Mouse (Mus musculus): ENCODE measurements around the gene Dact3.

Gene Dact3

DNA sequence AGATGAGACGGTGACA is at the start of gene Dact3:
Gene Dact3 (plus strand): TSS at position 8 of the 16 bp plus-strand sequence.
- DNase-seq (ENCODE audit: inconsistent age in 2 of 2, low spot score in 1 of 2), result no peak

GRCm38 (mm10) chr7:16825785-16826184 is 49.3 kb upstream of the Dact3 start:
- no peak for DNase-seq (ENCODE audit: inconsistent age in 2 of 2, low spot score in 1 of 2)

DNA sequence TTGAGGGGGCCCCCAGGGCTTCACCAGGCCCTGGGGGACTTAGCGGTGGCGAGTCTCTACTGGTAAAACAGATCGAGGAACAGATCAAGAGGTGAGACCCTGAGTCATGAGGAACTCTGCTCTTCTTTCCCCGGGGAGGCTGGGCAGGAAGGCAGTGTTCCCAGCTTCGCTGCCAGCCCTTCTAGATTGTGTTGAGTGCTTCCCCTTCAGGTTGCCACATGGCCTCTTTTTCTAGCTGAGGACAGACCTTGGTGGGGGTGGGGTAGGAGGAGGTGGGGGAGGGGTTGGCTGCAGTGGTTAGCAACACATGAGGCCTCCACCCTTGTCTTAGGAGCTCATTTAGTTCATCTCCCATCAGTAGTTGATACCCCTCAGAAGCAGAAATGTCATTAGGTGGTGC is 48.5 kb upstream of the Dact3 start:
- DNase-seq (ENCODE audit: inconsistent age in 2 of 2, low spot score in 1 of 2), result no peak

DNA sequence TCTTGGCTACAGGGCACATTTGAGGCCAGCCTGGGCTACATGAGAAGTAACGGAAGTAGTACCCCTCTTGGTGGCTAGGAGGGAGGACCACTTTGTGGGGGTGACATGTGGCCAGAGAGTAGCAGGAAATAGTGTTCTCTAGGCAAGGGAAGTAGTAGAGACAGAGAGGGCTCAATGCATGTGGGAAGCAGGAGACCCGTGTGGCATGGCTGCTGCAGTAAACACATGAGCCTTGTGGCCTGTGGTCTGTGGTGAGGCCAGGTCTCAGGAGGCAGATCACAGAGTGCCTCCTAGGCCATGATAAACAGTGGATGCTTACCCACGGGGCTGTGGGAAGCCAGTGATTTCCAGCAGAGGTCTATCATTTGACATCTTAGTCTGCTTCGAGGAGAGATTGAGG is 47.8 kb upstream of the Dact3 start:
- DNase-seq (ENCODE audit: inconsistent age in 2 of 2, low spot score in 1 of 2), result no peak

GRCm38 (mm10) chr7:16830449-16830848 is 44.7 kb upstream of the Dact3 start:
- DNase-seq (ENCODE audit: inconsistent age in 2 of 2, low spot score in 1 of 2), result peak; percentile 32 to 58

DNA sequence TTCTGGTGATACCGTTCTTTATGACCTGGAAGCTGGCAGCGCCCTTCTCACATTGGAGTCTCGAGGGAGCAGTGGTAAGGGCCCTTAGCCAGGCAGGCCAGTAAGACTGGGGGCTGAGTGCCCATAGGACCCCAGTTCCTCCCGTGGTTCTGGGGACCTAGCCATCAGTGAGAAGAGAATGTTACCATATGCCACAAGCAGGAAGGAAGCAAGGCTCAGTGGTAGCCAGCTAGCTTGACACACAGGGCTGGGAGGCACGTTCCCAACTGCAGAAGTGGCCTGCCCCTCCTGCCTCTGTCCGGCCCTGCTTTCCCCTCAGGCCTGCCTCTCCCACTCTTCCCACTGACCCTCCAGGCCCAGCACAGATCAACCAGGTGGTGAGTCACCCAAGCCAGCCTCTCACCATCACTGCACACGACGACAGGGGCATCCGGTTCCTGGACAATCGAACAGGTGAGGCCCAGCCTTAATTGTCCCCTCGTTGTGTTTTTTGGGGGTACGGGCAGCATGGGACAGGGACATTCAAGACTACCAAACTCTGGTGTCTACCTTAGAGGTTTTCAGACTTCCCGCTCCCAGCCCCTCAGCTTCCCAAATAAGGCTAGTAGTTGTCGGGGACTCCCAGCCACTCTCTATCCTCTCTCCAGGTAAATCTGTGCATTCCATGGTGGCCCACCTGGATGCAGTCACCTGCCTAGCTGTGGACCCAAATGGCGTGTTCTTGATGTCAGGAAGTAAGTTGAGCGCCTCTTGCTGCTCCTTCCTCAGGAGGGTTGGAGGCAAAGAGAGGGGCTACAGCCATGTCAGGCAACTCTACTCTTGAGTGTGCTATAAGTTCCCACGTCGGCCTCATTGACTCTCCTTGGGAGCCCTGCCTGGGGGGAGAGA is 37.0 kb upstream of the Dact3 start:
- DNase-seq (ENCODE audit: inconsistent age in 2 of 2, low spot score in 1 of 2), result no peak

DNA sequence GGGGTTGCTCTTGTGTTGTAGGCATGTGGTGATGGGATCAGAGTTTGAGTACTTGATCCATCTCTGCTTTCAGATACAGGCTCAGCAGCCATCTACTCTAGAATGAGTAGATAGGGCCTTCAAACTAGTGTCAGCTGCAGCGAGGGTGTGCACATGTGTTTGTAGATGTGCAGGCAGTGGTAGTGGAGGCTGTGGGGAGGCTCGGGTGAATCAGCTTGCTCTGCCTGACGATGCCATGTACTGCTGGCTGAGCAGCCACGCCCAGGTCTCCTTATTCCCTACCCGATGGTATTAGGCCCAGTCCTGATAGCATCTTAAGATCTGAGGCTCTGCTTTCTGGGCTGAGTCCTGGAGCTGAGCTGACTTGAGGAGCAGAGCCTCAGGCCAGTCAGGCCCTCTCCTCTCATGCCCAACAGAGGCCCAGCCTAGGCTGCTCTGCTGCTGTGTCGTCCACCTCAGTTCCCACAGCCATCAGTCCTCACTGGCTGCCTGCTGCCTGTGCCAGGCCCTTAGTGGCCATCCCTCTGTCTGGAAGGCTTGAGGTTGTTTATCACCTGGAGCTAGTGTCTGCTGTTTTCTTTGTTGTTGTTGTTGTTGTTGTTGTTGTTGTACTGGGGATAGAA is 36.2 kb upstream of the Dact3 start:
- no peak for DNase-seq (ENCODE audit: inconsistent age in 2 of 2, low spot score in 1 of 2)

- no peak for DNase-seq (ENCODE audit: inconsistent age in 2 of 2, low spot score in 1 of 2)
Measured at GRCm38 (mm10) chr7:16839427-16840108, 35.5 kb upstream of the Dact3 start.

DNA sequence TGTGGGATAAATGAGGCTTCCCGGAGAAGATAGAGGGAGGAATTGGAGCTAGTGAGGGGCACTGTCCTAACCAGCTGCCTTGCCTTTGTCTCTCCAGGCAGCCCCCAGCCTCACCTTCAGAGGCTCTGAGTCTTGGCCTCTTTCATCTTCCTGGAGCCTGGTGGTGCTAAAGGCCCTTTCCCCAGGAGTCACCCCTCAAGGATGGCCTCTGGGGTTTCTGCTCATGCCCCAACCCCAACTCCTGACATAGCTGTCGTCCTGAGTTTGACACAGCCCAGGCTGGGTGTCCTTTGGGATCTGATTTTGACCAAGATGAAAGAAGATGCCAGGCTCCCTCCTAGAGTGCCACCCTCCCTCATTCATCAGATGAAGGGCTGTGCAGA is 35.0 kb upstream of the Dact3 start:
- no peak for DNase-seq (ENCODE audit: inconsistent age in 2 of 2, low spot score in 1 of 2)

DNA sequence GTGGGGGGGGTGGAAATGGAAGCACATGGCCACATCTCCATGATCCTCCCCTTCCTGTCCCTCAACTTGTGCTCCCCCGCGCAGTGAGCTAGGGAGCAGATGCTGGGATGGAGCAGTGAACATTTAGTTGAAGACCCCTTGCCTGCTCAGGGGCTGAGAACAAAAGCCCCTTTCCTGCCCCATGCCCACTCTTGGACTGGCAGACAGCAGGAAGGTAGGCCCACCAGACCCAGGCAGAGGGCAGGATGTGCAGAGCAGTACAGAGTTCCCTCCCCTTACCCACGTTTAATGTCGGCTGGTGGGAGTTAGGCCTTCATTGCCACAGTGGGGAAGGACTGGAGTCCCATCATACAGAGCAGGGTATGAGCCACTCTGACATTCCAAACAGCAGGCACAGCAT is 34.0 kb upstream of the Dact3 start:
- no peak for DNase-seq (ENCODE audit: inconsistent age in 2 of 2, low spot score in 1 of 2)

- DNase-seq (ENCODE audit: inconsistent age in 2 of 2, low spot score in 1 of 2), result peak in 1 of 2 experiments; percentile 58
Measured at GRCm38 (mm10) chr7:16841561-16842560, 33.3 kb upstream of the Dact3 start.

DNA sequence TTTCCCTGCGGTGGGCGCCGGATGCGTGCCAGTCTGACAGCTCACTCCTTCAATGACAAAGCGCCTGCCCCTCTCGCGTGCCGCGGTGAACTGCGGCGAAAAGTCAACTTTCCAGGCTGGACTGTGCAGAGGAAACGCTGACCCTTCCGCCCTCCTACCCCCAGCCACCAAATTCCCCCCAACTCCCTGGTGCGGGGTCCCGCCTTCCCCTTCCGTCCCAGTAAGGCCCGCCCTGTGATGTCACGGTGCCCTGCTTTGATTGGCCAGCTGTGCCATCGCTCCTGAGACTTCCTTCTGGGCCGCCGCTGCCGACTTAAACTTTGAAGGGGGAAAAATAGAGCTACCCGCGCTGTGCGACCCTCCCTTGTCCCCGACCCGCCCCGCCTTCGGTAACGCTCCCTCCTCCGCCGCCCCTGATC is 32.5 kb upstream of the Dact3 start, which contains the start of gene Prkd2:
Gene Prkd2 (plus strand): TSS at position 258 of the 419 bp plus-strand sequence.
- DNase-seq (ENCODE audit: inconsistent age in 2 of 2, low spot score in 1 of 2), result peak; percentile 93 to 98

DNA sequence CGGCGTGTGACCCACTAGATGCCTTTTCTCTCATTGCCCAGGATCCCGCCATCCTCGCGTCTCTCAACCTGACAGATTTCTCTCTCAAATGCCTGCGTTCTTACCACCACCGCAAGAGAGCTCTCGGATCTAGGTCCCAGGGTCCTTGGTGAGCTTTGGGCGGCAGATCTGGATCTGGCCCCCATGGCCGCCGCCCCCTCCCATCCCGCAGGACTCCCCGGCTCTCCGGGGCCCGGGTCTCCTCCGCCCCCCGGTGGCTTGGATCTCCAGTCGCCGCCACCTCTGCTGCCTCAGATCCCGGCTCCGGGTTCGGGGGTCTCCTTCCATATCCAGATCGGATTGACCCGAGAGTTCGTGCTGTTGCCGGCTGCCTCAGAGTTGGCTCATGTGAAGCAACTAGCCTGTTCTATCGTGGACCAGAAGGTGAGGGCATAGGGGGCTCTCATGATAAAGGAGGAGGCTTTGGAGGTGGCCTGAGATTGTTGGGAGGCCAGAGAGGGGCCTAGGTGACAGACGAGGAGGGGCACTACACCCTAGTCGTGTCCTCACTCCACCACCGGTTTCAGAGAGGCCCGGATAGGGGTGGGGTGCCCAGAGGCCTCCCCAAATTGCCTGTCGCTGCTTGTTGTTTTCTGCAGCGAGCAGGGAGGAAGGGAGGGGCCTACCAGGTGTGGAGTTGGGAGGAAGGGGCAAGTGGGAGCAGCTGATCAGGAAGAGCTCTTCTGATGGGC is 31.5 kb upstream of the Dact3 start:
- DNase-seq (ENCODE audit: inconsistent age in 2 of 2, low spot score in 1 of 2), result peak; percentile 46 to 73

DNA sequence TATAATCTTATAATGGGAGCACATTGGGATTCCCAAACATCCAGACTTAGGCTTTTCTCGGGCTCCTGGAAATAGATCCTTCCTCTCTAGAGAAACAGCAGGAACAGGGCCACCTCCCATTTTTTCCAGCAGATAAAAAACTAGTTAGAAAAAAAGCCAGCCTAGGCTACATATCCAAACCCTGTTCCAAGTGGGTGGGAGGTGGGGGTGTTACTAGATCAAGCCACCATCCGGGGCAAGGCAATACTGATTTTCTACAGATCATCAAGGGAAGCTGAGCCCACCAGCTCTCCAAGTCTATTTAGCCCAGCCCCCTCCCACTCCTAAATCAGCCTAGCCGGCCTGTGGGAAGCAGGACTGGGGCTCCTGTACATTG is 30.4 kb upstream of the Dact3 start:
- peak in 1 of 2 experiments; percentile 50 for DNase-seq (ENCODE audit: inconsistent age in 2 of 2, low spot score in 1 of 2)

DNA sequence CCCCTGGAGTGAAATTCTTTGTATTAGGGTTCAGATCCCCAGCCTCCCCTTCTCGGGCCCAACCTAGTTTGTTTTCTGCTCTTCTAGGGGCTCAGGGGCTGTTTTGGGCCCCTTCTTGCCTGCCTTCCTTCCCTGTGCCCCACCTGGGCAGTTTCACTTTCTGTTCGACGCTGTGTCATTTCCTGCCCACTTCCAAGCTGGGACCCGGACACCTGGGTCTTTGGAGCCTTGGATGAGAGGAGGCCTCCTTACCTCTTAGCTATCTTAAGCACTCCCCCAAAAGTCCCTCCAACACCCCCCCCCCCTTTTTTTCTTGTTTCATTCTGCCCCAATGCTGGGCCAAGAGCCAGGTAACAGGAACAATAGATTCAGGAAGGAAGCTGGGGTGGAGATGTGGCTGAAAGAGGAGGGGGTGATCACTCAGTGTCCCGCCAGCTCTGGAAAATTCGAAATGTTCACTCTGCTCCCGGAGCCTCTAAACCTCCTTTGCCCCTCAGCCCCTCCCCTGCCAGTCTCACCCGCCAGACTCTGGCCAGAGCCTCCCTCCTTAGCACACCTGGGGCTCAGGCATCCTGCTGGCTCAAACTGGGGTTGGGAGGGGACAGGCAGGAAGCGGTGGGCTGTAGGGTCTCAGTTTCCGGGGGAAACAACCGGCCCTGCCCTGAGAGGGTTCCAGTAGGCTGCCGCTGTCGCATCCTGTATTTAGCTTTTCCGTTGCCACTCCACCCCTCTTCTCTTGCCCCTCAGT is 29.9 kb upstream of the Dact3 start:
- DNase-seq (ENCODE audit: inconsistent age in 2 of 2, low spot score in 1 of 2), result peak; percentile 54 to 66

DNA sequence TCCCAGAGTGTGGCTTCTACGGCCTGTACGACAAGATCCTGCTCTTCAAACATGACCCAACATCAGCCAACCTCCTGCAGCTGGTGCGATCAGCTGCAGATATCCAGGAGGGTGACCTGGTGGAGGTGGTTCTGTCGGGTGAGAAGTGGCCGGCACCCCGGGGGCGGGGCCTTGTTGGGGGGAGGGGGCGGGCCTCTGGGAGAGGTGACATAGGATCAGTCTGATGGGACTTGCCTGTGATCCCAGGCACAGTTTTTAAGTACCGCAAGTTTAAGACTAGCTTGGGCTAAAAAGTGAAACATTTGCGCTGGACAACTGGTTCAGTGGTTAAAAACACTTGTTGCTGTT is 29.3 kb upstream of the Dact3 start:
- DNase-seq (ENCODE audit: inconsistent age in 2 of 2, low spot score in 1 of 2), result no peak

DNA sequence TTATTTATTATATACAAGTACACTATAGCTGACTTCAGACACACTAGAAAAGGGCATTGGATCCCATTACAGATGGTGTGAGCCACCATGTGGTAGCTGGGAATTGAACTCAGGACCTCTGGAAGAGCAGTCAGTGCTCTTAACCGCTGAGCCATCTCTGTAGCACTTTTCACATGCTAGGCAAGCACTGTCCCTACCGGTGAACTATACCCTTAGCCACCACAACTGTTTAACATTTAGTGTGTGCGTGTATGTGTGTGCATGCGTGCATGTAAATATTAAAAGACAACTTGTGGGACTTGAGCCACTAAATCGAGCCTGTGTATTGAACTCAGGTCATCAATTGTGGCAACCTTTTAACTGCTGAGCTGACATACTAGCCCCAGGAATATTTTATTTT is 28.3 kb upstream of the Dact3 start:
- no peak for DNase-seq (ENCODE audit: inconsistent age in 2 of 2, low spot score in 1 of 2)

DNA sequence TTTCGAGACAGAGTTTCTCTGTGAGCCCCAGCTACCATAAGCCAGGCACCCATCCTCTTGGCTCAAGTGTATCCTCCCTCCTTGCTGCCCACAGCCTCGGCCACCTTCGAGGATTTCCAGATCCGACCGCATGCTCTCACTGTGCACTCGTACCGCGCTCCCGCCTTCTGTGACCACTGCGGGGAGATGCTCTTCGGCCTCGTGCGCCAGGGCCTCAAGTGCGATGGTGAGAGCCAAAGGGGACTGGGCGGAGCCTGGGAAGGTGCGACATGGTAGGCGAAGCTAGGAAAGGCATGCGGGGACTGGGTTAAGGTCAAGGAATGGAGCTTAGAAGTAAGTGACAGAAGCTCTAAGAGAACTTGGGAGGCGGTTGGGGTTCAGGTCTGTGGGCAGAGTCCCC is 27.6 kb upstream of the Dact3 start:
- DNase-seq (ENCODE audit: inconsistent age in 2 of 2, low spot score in 1 of 2), result no peak

DNA sequence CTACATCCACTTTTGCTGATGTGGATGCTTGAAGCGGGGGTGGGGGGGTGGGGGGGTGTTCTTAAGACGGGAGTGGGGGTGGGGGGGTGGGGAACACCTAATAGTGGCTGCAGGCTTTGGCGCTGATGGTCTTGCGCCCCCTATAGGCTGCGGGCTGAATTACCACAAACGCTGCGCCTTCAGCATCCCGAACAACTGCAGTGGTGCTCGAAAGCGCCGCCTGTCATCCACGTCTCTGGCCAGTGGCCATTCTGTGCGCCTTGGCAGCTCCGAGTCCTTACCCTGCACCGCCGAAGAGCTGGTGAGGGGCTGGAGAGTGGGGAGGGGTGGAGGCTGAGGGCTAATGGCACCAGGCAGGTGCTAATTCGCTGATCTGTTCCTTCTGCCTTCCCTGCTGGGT is 26.5 kb upstream of the Dact3 start:
- peak in 1 of 2 experiments; percentile 75 for DNase-seq (ENCODE audit: inconsistent age in 2 of 2, low spot score in 1 of 2)

DNA sequence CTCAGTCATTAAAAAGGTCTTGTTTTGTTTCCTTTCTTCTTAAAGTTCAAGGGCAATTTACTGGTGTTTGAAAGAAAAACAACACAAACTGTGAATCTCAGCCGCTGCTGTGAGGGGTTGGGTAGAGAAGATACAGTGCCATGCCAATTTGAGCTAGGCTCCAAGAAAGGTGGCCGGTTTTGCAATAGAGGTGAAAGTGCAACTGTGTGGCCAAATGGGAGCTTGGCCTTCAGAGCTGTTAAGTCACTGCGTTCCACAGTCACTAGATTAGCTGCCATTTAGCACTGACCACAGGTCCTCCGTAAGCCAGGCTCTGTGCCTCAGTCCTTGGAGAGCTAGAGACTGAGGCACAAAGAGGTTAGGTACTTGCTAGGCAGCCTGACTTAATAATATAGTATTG is 23.5 kb upstream of the Dact3 start:
- peak in 1 of 2 experiments; percentile 67 for DNase-seq (ENCODE audit: inconsistent age in 2 of 2, low spot score in 1 of 2)
